ENCODE assay signal across 8 mouse cellular contexts in the genomic region with DNA sequence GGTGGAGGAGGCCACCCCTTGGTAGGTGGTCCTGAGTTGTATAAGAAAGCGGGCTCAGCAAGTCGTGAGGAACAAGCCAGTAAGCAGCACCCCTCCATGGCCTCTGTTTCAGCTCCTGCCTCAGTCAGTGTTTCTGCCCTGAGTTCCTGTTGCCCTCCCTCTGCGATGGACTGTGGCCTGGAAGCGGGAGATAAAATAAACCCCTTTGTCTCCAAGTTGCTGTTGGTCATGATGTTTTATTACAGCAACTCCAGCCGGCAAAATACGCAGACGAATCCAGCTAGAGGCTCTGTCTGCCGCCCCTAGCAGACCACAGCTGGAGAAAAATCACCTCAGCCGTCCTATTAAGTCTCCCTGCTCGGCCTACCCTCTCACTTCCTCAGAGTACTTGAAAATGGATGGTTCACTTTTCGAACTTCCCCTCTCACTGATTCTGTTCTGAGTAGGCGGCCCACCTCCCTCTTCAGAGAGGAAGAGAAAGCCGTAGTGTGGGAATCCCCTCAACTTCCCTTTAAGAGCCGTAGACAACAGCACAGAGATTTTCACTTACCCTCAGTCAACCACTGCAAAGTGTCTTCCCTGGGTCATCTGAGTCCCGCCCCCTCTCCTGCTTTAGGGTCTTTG. TPM values are rescaled to one million over a fixed set of nuclear protein-coding genes. Genes with fewer than 3 reads are reported as not detected.
DNase-seq lines count a peak whose midpoint lies in the region; ATAC-seq and TF ChIP-seq lines count a peak whose summit lies in the region.

No protein-coding gene starts in this region.

- no peak overlapping the region for H3K27ac ChIP-seq in kidney, embryonic 16.5 days (ENCODE audit: low read length)
- H3K27ac ChIP-seq in kidney, embryonic 15.5 days, result no peak overlapping the region
- H3K27ac ChIP-seq in intestine, embryonic 16.5 days (ENCODE audit: low read length), result no peak overlapping the region
- no peak overlapping the region for H3K27ac ChIP-seq in forebrain, embryonic 16.5 days (ENCODE audit: low read length)
- H3K27ac ChIP-seq in neural tube, embryonic 15.5 days (replicated peaks), result no peak overlapping the region

- H3K27me3 ChIP-seq in kidney, embryonic 16.5 days (ENCODE audit: insufficient read depth, low read length), result no peaks in the 10 kb centered on the region
- H3K27me3 ChIP-seq in kidney, embryonic 15.5 days, result no peaks in the 10 kb centered on the region
- peaks cover 3% of the 10 kb centered on the region; the same call in 1 of the 2 replicates for H3K27me3 ChIP-seq in E14TG2a.4 (ENCODE audit: insufficient read depth, low read length)
- no peaks in the 10 kb centered on the region for H3K27me3 ChIP-seq in intestine, embryonic 16.5 days (replicated peaks; ENCODE audit: control insufficient read depth, insufficient read depth, low read length)
- H3K27me3 ChIP-seq in forebrain, embryonic 16.5 days (replicated peaks; ENCODE audit: control insufficient read depth, insufficient read depth, low read length), result no peaks in the 10 kb centered on the region
- H3K27me3 ChIP-seq in neural tube, embryonic 15.5 days (replicated peaks), result no peaks in the 10 kb centered on the region

- peaks cover 15% of the 10 kb centered on the region for H3K9me3 ChIP-seq in kidney, embryonic 16.5 days (ENCODE audit: low read length)
- H3K9me3 ChIP-seq in kidney, embryonic 15.5 days (replicated peaks), result no peaks in the 10 kb centered on the region
- H3K9me3 ChIP-seq in E14TG2a.4 (ENCODE audit: low read length), result peaks cover 15% of the 10 kb centered on the region
- no peaks in the 10 kb centered on the region for H3K9me3 ChIP-seq in intestine, embryonic 16.5 days (ENCODE audit: control insufficient read depth, low read length)
- no peaks in the 10 kb centered on the region for H3K9me3 ChIP-seq in forebrain, embryonic 16.5 days (ENCODE audit: control insufficient read depth, low read length)
- no peaks in the 10 kb centered on the region for H3K9me3 ChIP-seq in neural tube, embryonic 15.5 days (replicated peaks)

- no peak for DNase-seq in urinary bladder, postnatal 25 days (ENCODE audit: low spot score)

- H3K4me3 ChIP-seq in kidney, embryonic 16.5 days (ENCODE audit: low read length), result no peak overlapping the region
- H3K4me3 ChIP-seq in kidney, embryonic 15.5 days (replicated peaks), result no peak overlapping the region
- peak overlapping the region; percentile 8; the same call in 1 of the 2 replicates for H3K4me3 ChIP-seq in E14TG2a.4 (replicated peaks; ENCODE audit: low read length)
- H3K4me3 ChIP-seq in intestine, embryonic 16.5 days (ENCODE audit: low read length), result no peak overlapping the region
- H3K4me3 ChIP-seq in forebrain, embryonic 16.5 days (replicated peaks; ENCODE audit: low read length), result no peak overlapping the region
- no peak overlapping the region for H3K4me3 ChIP-seq in neural tube, embryonic 15.5 days (replicated peaks)

- no peaks in the 10 kb centered on the region for H3K36me3 ChIP-seq in kidney, embryonic 16.5 days (ENCODE audit: insufficient read depth, low read length)
- H3K36me3 ChIP-seq in kidney, embryonic 15.5 days, result no peaks in the 10 kb centered on the region
- H3K36me3 ChIP-seq in E14TG2a.4 (ENCODE audit: insufficient read depth, low read length), result no peaks in the 10 kb centered on the region
- no peaks in the 10 kb centered on the region for H3K36me3 ChIP-seq in intestine, embryonic 16.5 days (ENCODE audit: control insufficient read depth, insufficient read depth, low read length)
- no peaks in the 10 kb centered on the region for H3K36me3 ChIP-seq in forebrain, embryonic 16.5 days (ENCODE audit: control insufficient read depth, insufficient read depth)
- H3K36me3 ChIP-seq in neural tube, embryonic 15.5 days, result no peaks in the 10 kb centered on the region

- no peak for TF ChIP-seq CTCF in E14TG2a.4 (conservative IDR thresholded peaks at IDR 0.05; ENCODE audit: low read length)

- H3K9ac ChIP-seq in kidney, embryonic 16.5 days (replicated peaks; ENCODE audit: low read length), result no peak overlapping the region
- H3K9ac ChIP-seq in kidney, embryonic 15.5 days, result no peak overlapping the region
- H3K9ac ChIP-seq in intestine, embryonic 16.5 days (ENCODE audit: low read depth, low read length), result no peak overlapping the region
- no peak overlapping the region for H3K9ac ChIP-seq in forebrain, embryonic 16.5 days (replicated peaks; ENCODE audit: low read depth, low read length)
- H3K9ac ChIP-seq in neural tube, embryonic 15.5 days (replicated peaks), result no peak overlapping the region

- no peak overlapping the region for H3K4me2 ChIP-seq in kidney, embryonic 16.5 days (replicated peaks; ENCODE audit: low read depth, low read length)
- no peak overlapping the region for H3K4me2 ChIP-seq in kidney, embryonic 15.5 days
- no peak overlapping the region for H3K4me2 ChIP-seq in intestine, embryonic 16.5 days (ENCODE audit: low read depth, low read length)
- no peak overlapping the region for H3K4me2 ChIP-seq in forebrain, embryonic 16.5 days (ENCODE audit: low read length)
- H3K4me2 ChIP-seq in neural tube, embryonic 15.5 days, result no peak overlapping the region

- 0 out of 2 replicates have a peak, but pooled peaks have one; percentile 39 for ATAC-seq in kidney, embryonic 16.5 days (ENCODE audit: low FRiP score, low TSS enrichment)
- no peak; the same call in 1 of the 2 replicates for ATAC-seq in kidney, embryonic 15.5 days (replicated peaks; ENCODE audit: low FRiP score)
- 0 out of 2 replicates have a peak, but pooled peaks have one; percentile 48 for ATAC-seq in intestine, embryonic 16.5 days
- peak; percentile 96 for ATAC-seq in neutrophil, adult 5-6 weeks (ENCODE audit: extremely low read depth, insufficient number of reproducible peaks, low FRiP score, poor library complexity, severe bottlenecking)
- no peak for ATAC-seq in forebrain, embryonic 16.5 days
- ATAC-seq in neural tube, embryonic 15.5 days (ENCODE audit: low FRiP score), result no peak

- H3K4me1 ChIP-seq in kidney, embryonic 16.5 days (ENCODE audit: insufficient read depth, low read length), result 0 out of 2 replicates have a peak, but pooled peaks cover 3% of the 10 kb centered on the region
- peaks cover 6% of the 10 kb centered on the region; the same call in 1 of the 2 replicates for H3K4me1 ChIP-seq in kidney, embryonic 15.5 days
- H3K4me1 ChIP-seq in E14TG2a.4 (replicated peaks; ENCODE audit: low read depth, low read length), result peaks cover 6% of the 10 kb centered on the region
- no peaks in the 10 kb centered on the region for H3K4me1 ChIP-seq in intestine, embryonic 16.5 days (ENCODE audit: control insufficient read depth, insufficient read depth, low read length)
- no peaks in the 10 kb centered on the region for H3K4me1 ChIP-seq in forebrain, embryonic 16.5 days (replicated peaks; ENCODE audit: control insufficient read depth, insufficient read depth, low read length)
- H3K4me1 ChIP-seq in neural tube, embryonic 15.5 days, result no peaks in the 10 kb centered on the region

- WGBS in kidney, embryonic 16.5 days, result 54% methylated on average over 15 of the region's 15 CpGs
- 55% methylated on average over 15 of the region's 15 CpGs for whole genome bisulfite sequencing in kidney, embryonic 15.5 days
- WGBS in intestine, embryonic 16.5 days, result 40% methylated on average over 15 of the region's 15 CpGs
- WGBS in forebrain, embryonic 16.5 days, result 84% methylated on average over 15 of the region's 15 CpGs
- WGBS in neural tube, embryonic 15.5 days, result 73% methylated on average over 15 of the region's 15 CpGs

RNA-seq across cellular contexts. Expression of gene Plbd1, which starts 28.2 kb away (rescaled TPM):
- 5.3 and 5.7 TPM in 2 replicates for polyA plus RNA-seq in kidney, embryonic 16.5 days (2015; fragmentation: Nextera tagmentation; extraction: Ambion mirVana)
- 4.8 and 5.2 TPM in 2 replicates for polyA plus RNA-seq in kidney, embryonic 15.5 days (2015; fragmentation: Nextera tagmentation; extraction: Ambion mirVana)
- 32.8 and 42.1 TPM in 2 replicates for polyA plus RNA-seq in intestine, embryonic 16.5 days (2015; fragmentation: Nextera tagmentation; extraction: Ambion mirVana)
- total RNA-seq in neutrophil, adult 5-6 weeks (2017), result 276 and 296 TPM in 2 replicates
- polyA plus RNA-seq in forebrain, embryonic 16.5 days (2015; fragmentation: Nextera tagmentation; extraction: Ambion mirVana), result 0.46 and 0.75 TPM in 2 replicates
- polyA plus RNA-seq in neural tube, embryonic 15.5 days (2015; fragmentation: Nextera tagmentation; extraction: Ambion mirVana), result 0.72 and 3.1 TPM in 2 replicates

Comparison
In these comparisons a context has a peak if more than half of its experiments do, and no peak if none do; other contexts are left out.
1. ATAC-seq: peak in kidney, embryonic 16.5 days (single experiment), intestine, embryonic 16.5 days (single experiment) and neutrophil, adult 5-6 weeks (single experiment); none in kidney, embryonic 15.5 days (single experiment), forebrain, embryonic 16.5 days (single experiment) and neural tube, embryonic 15.5 days (single experiment).